Mouse (Mus musculus): ENCODE measurements around the gene Rab4a.

The Rab4a gene

DNA sequence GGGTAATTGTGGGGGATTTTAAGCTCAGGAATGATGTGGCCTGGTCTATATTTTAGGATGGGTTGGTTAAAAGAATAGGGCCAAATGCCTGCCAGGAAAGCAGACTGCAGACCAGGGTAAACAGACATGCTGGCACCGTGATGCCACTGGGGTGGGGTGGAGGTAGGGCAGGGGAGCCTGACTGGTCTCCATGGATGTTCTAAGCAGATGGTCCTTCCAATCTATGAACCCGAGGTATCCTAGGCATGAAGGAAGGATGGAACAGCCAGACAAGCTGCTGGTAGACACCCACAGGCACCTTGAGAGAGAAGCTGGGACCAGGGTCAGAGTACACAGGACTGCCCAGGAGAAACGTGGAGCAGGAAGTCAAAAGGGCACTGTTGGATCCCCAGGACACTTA lies 41.8 kb downstream of the Rab4a start:
- no peak for DNase-seq (ENCODE audit: low read depth, low spot score)

DNA sequence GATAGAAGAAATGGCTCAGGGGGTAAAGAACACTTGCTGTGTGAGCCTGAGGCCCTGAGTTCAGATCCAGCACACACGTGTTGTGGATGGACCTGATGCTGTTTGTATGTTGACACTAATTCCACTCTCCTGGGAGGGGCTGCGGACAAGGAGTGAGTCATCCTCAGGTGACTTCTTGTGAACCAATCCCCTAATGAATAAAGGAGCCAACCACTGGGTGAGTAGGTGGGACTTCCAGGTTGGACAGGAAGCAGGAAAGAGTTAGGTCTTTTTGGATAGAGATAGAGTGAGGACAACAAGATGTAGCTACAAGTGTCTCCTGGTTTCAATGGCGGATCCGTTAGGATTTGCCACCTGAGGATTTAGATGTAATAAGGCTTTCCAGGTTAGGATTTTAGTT lies 43.6 kb downstream of the Rab4a start:
- DNase-seq (ENCODE audit: low read depth, low spot score), result no peak

DNA sequence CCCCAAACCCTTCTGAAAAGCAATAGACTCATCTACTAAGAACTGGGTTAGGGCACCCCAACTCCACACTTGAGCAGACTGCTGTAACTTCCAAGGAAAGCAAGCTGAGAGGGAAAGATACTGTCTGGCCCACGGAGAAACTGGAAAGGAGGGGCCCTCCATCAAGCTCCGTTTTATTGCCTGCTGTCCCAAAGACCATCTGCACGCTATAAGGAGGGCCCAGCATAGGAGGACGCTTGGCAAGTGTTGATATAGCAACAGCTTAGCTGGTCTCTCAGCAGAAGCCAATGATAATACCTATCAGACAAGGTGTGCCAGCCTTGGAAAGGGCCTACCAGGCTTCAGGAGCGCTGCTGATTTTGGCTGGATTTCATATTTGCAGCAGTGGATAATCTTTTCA lies 45.8 kb downstream of the Rab4a start:
- DNase-seq (ENCODE audit: low read depth, low spot score), result no peak

DNA sequence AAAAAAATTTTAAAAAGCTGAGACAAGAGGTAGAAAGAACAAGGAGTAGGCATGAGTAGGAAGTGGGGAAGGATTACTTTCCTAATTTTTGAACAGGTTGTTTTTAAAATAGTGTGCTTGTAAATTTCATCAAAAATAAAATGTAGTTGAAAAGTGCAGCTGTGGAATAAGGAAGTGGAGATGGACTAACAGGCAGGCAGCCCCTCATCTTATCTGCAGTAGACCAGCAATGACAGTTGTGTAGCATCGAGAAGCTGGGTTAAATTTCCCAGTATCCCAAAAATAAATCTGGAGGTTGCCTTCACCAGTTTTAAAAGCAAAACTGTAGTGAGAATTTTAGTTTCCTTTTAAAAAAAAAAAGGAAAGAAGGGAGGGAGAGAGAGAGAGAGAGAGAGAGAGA lies 48.5 kb downstream of the Rab4a start:
- no peak for DNase-seq (ENCODE audit: low read depth, low spot score)

DNA sequence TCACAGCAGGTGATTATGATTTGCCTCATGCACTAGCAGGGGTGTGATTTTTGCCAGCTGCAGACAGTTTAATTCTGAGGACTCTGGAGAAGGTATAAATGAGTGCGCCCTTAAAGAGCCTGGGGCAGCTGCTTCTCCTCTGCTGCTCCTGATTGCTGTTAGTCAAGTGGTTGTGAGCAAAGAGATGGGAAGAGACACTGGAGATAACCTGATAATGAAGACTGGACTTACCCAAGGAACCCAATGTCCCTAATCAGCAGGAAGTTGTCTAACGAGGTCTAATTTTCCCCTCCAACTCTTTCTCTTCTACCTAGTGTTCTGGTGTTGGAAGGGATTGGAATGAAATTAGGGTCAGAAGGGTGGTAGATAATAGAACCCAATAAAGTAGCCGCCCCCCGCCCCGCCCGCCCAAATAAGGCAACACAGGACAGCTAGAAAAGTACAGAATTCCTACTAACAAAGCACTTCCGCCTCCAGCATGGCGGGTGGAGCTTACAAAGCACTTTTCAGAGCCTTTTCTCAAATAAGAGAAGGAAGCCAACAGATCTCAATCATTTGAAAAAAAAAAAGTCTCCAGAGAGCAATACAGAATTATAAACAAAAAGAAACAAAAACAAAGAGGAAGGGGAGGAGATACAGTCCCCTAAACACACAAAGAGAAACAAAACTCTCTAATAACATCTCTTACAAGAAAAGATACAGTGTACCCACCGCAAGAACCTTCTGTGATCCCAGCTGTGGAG lies 49.1 kb downstream of the Rab4a start:
- no peak for DNase-seq (ENCODE audit: low read depth, low spot score)

DNA sequence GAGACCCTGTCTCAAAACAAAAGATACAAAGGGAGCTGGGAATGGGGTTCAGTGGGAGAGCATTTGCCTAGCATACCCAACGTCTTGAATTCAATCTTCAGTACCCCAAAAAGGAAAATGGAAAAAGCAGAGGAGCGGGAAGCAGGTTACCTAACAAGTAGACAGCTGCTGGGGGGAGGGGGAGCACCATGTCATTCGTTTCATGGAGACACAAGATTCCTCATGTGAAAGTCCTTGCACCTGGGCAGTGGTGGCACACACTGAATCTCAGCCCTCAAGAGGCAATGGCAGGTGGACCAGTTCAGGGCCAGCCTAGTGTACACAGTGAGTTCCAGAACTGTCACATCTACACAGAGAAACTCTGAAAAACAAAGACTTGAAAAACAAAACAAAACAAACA lies 51.6 kb downstream of the Rab4a start:
- DNase-seq (ENCODE audit: low read depth, low spot score), result no peak

DNA sequence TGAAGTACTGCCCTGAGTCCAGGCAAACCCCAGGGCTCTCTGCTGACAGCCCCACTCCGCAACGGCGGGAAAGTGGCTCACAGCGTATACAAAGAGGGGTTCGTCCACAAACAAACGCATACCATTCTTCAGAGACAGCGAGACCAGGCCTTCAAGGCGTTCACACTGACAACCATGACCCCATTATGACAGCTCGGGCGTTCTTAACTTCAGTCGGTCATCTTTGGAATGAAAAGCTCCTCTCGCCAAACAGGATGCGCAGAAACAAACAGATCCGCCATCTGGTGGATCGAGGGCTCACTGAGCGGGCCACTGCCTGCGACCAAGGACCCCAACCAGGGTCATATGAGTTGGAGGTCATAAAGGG lies 52.8 kb downstream of the Rab4a start:
- no peak for DNase-seq (ENCODE audit: low read depth, low spot score)

DNA sequence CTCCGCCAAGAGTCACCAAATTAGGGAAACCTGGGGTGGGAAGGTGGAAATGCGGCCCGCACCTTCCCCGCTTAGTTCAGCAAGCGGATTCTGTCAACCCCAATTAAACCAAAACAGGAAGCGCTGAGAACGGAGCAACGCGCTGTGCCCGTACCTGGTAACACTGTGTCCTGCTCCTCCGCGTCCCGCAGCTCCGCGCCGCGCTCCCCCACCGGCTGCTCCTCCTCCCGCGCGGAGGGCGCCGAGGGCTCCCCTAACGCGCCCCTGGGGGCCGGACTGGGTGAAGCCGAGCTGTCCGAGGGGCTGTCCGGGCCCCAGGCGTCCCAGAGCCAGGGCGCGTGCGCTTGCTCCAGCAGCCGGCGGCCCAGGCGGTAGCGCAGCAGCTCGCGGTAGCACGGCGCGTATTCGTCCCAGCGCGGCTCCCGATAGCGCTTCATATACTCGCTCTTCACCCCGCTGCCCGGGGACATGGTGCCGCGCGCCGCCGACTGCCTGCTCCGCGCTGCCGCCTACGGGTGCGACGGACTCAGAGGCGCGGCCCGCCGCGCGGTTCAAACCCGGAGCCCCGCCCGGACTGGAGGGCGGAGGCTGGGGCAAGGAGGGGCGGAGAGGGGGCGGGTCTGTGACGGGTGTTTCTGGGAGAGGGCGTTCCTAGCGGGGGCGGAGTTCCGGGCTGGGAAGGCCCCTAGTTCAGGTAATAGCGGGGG lies 53.3 kb downstream of the Rab4a start:
- DNase-seq (ENCODE audit: low read depth, low spot score), result peak; percentile 86

DNA sequence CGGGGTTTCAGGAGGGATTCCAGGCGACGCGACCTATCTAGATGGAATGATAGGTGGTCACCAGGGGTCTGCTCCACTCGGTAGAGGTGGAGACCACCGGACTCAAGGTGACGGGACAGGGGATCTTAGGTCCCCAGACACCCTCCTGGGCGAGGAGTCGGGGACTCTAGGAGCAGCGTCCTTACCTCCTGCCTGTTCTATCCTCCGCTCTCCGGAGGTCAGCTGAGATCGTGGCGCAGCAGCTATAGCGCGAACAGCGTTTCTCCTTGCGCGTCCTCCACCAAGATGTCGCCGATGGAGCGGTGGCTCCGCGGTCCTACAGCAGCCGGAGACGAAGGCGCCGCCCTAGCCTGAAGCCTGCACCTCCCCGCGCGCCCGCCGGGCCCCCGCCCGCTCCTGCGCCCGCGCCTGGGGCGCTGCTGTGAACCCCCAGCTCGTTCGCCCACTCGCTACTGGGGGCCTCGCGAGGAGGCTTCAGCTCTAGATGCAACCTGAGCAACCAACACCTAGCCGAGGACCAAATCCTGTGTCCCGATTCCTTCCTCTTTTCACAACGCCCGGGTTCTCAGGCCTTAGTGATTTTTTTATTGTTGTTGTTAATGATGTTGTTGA lies 54.0 kb downstream of the Rab4a start, which contains the start of gene Ccsap:
Gene Ccsap, minus strand, starts transcription at position 562 of the 612 bp plus-strand sequence.
- no peak for DNase-seq (ENCODE audit: low read depth, low spot score)

DNA sequence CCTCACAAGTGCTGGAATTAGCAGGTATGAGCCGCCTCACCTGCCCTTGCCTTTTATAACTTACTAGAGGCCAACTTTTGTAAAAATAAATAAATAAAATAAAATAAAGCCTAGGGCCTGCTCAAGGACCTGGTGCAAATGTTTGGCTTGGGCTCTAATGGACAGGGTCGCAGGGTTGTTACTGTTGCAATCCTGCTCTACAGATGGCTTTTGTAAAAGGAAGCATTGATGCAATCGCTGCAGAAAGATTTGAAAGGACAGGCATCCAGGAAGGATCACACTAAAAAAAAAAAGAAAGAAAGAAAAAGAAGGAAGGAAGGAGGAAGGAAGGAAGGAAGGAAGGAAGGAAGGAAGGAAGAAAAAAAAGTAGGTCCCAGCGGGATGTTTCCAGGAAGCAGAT lies 54.6 kb downstream of the Rab4a start:
- no peak for DNase-seq (ENCODE audit: low read depth, low spot score)

DNA sequence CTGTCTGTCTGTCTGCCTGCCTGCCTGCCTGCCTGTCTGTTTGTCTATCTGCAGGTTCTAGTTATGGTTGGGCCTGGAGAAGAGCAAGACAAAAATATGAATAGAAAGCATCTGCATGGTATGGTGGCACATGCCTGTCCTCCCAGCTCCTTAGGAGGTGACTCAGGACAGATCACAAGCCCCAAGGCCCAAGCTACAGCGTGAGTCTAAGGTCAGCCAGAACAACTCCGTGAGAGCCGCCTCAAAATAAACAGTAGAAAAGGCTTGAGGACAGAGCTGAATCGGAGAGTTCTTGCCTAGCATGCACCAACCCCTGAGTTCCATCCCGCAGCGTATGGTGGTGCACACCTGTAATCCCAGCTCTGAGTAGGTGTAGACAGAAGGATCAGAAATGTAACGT lies 60.0 kb downstream of the Rab4a start:
- DNase-seq (ENCODE audit: low read depth, low spot score), result no peak

DNA sequence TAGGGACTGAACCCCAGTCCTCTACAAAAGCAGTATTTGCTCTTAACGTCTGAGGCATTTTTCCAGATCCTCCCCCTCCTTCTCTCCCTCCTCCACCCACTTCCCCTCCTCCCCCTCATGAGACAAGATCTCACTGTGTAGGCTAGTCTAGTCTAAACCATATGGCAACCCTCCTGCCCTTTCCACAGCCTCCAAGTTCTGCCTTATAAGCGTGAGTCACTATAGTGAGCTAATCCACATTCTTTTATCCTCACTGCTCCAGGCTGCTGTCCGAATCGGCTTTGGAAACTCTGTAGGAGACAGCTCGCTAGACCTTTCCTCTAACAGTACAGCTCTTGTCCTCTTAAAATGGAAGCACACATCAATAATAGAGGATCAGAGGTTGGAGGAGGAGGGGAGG lies 61.2 kb downstream of the Rab4a start:
- DNase-seq (ENCODE audit: low read depth, low spot score), result no peak

DNA sequence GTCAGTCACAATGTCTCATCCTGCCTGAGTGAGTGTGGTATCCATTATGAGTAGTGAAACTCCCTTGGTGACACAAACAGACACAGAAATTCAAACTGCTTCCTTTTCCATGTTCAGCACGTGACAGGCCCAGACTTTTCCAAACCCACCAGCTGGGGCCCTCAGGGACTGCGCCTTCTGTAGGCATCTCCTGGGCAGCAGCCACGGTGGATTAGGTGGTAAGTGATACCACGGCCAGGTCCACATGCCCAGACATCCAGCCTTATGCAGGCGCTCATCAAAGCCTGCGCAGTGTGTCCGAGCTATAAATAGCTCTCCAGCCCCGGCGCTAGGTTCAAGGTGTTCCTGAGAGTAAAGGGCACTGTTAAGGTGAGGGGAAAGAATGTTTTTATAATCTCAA lies 66.3 kb downstream of the Rab4a start:
- DNase-seq (ENCODE audit: low read depth, low spot score), result no peak

DNA sequence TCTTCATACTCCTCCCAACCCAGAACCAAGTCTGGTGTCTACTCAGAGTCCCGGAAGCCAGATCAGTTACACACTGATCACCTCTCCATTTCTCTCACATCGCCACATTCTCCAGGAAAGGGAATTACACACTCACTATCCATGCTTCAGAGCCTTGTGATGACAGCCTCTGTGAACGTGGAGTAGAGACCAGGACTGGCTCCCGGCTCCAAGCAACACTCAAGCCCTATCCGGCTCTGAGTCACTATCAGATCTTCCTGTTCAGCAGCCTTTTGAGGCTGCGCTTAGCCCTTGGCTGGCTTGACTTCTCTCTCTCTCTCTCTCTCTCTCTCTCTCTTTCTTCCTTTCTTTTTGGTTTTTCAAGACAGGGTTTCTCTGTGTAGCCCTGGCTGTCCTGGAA lies 67.6 kb downstream of the Rab4a start:
- DNase-seq (ENCODE audit: low read depth, low spot score), result no peak

DNA sequence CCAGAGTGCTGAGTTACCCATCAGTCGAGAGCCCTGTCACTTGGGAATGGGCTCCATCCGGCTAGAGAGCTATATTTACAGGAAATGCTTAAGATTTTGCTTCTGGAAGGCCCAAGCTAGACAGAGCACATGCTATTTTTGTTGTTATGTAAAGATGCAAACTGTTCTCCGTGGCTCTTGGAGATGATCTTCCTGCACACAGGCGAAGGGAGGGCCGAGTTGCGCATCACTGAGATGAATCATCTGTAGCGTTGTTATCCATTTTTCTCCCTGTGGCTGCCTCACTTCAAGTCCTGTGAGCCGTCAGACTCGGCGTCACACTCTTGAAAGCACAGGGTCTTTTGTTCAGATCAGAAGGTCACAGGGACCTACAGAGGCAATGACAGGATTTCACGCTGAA lies 68.5 kb downstream of the Rab4a start:
- no peak for DNase-seq (ENCODE audit: low read depth, low spot score)

DNA sequence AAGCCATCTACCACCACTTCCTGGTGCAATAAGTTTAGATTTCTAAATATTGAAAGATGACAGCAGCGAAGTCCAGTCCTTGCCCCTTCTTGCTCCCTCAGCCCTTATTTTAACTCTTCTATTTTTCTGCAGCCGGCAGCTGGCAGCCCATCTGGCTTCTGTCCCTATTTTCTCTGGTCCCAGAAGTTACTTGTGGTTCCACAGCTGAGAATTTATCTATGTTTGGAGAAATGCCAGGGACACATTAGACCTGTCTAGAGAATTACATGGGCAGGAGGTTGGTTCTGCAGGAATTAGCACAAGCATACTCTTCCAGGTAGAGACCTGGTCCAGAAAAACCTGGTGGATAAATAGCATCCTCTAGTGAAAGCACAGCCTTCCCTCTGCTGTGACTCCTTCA lies 72.1 kb downstream of the Rab4a start:
- no peak for DNase-seq (ENCODE audit: low read depth, low spot score)

DNA sequence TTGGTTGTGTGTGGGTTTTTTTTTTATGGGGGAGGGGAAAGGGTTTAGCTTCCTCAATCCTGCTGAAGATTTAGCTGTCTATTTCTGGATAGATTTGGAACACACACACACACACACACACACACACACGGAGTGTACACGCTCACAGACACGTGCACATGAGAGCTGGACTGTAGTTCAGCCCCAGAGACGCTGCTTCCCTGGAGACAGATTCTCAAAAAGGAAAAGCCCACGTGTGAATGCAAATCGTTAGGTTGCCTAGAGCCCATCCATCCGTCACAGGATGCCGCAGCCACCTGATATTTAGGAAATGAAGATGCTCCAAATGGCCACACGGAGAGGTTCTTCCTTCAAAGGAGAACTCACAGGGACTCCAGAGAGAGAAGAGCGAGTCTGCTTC lies 74.5 kb downstream of the Rab4a start:
- DNase-seq (ENCODE audit: low read depth, low spot score), result no peak

DNA sequence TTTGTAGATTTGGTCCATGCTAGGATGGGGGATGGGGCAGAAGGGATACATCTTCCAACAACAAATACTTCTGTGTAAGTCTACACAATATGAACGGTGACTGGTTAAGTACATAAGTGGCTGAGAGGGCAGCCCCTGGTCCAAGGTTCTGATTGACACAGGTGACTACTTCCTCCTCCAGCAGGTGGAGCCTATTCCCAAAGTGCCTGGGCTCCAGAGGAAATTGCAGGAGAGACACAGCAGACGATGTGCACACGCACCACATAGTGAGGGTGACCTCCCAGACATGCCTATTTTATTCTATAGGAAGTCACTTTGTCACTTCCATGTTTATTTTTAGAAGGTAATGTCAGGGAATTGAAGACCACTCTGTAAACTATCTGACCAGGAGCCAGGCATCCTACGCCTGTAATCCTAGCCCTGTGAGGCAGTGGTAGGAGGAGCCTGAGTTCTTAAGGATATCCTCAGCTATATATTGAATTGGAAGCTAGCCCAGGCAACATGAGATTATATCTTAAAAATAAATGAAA lies 75.1 kb downstream of the Rab4a start:
- DNase-seq (ENCODE audit: low read depth, low spot score), result no peak

DNA sequence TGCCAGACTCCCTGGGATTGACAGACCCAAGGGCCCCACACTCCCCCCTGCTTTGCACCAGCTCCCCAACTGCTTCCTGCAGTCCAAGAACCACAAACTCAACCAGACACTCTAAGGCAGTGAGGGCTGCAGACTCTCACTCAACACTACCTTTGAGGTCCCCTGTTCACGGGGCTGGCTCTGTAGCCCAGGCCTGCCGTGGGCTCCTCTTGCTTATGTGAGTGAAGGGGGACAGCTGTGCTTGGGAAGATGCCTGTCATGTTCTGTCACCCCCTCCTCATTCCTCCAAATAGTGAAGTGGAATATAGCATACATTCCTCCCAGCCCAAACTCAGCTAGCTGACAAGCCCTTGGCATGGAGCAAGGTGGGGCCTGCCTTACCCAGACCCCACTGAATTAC lies 76.6 kb downstream of the Rab4a start:
- no peak for DNase-seq (ENCODE audit: low read depth, low spot score)

DNA sequence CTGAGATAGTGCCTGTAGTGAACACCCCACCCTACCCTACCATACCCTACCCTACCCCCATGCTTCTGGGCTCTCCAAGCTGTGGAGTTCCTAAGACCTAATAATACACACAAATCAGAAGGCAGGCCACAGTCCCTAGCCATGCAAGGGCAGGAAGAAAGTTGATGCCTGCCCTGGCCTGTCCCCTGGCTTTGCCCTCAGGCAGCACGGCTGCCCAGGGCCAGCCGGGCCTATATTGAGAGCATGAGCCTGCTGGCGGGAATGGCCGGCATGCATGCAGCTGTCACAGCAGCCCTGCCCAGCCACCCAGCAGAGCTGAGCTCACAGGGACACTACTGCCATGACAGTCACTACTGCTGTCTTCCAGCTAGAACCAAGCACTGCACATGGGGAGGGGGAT lies 77.3 kb downstream of the Rab4a start:
- DNase-seq (ENCODE audit: low read depth, low spot score), result no peak
